Mouse (Mus musculus) CH12.LX (cell line): ENCODE data around the gene Tmod1.

ENCODE experiments used
- CTCF ChIP-seq, 2 experiments: IDR thresholded peaks in 1 of 2; conservative IDR thresholded peaks in 1 of 2; 2 replicates each; pipeline ENCODE4 v1.5.1; 2011 to 2012; ENCODE audit warnings: low read depth in 2 of 2, low read length in 2 of 2, improper control_type of control experiment in 1 of 2, inconsistent platforms in 1 of 2, mild to moderate bottlenecking in 1 of 2, moderate library complexity in 1 of 2
- ELF1 ChIP-seq: IDR thresholded peaks from 2 replicates; pipeline ENCODE4 v1.6.1; 2014; ENCODE audit warnings: low read depth, mild to moderate bottlenecking, inconsistent platforms, low read length, improper control_type of control experiment
- EP300 ChIP-seq: IDR thresholded peaks from 2 replicates; pipeline ENCODE4 v1.6.1; 2011; ENCODE audit warnings: low read length, improper control_type of control experiment
- JUND ChIP-seq: conservative IDR thresholded peaks from 2 replicates; pipeline ENCODE4 v1.6.1; 2011; ENCODE audit warnings: low read depth, low read length, improper control_type of control experiment
- KAT2A ChIP-seq: IDR thresholded peaks from 2 replicates; pipeline ENCODE4 v1.6.1; 2012; ENCODE audit warnings: low read length, improper control_type of control experiment, inconsistent platforms; ENCODE audit not compliant: insufficient replicate concordance
- SMC3 ChIP-seq: IDR thresholded peaks from 2 replicates; pipeline ENCODE4 v1.6.1; 2011; ENCODE audit warnings: low read depth, low read length, improper control_type of control experiment
- UBTF ChIP-seq: IDR thresholded peaks from 2 replicates; pipeline ENCODE4 v1.6.1; 2012; ENCODE audit warnings: low read depth, mild to moderate bottlenecking, inconsistent platforms, low read length, improper control_type of control experiment, moderate library complexity

GRCm38 (mm10) chr4:46117536-46117935, 78.8 kb downstream of the Tmod1 start:
- TF ChIP-seq JUND, result no peak
- TF ChIP-seq ELF1, result no peak
- no peak for TF ChIP-seq EP300
- TF ChIP-seq CTCF (conservative IDR thresholded peaks at IDR 0.05 in 1 of 2, IDR thresholded peaks at IDR 0.05 in 1 of 2; ENCODE audit: low read depth in 2 of 2, low read length in 2 of 2), result no peak
- no peak for TF ChIP-seq SMC3
- TF ChIP-seq KAT2A, result no peak
- TF ChIP-seq UBTF, result no peak
